Mouse (Mus musculus): ENCODE data around the gene Cnot2. TPM values are rescaled to one million over a fixed set of nuclear protein-coding genes. Genes with fewer than 3 reads are reported as not detected.
A peak's percentile ranks its signal among the peaks of the same experiment; 100 is the strongest.

The Cnot2 gene
- total and polyA plus RNA-seq, 2 experiments from 2014 or later: 61.9 to 70.3 TPM

GRCm38 (mm10) chr10:116540750-116541149, 40.6 kb downstream of the Cnot2 start:
- H3K36me3 ChIP-seq (ENCODE audit: insufficient read depth, low read length): no peaks in the 10 kb centered on the region
- no peaks in the 10 kb centered on the region for H3K9me3 ChIP-seq (ENCODE audit: low read length)
- peak; percentile 12 for DNase-seq (ENCODE audit: low spot score)
- no peak overlapping the region for H3K27ac ChIP-seq
- TF ChIP-seq CTCF (IDR thresholded peaks at IDR 0.05; ENCODE audit: low read depth): no peak
- H3K27me3 ChIP-seq (ENCODE audit: insufficient read depth, low read length): no peaks in the 10 kb centered on the region
- no peak overlapping the region for H3K4me3 ChIP-seq (ENCODE audit: low read length)
- WGBS: 65% methylated on average over 5 of the region's 5 CpGs
- ATAC-seq: no peak
- H3K9ac ChIP-seq (replicated peaks; ENCODE audit: low read length): no peak overlapping the region
- no peaks in the 10 kb centered on the region for H3K4me1 ChIP-seq (ENCODE audit: insufficient read depth, low read length)
- no peak overlapping the region for H3K4me2 ChIP-seq (ENCODE audit: low read depth, low read length)

GRCm38 (mm10) chr10:116537495-116537894, 43.8 kb downstream of the Cnot2 start:
- ATAC-seq: no peak
- H3K9ac ChIP-seq (replicated peaks; ENCODE audit: low read length): no peak overlapping the region
- H3K27me3 ChIP-seq (ENCODE audit: insufficient read depth, low read length): no peaks in the 10 kb centered on the region
- H3K36me3 ChIP-seq (ENCODE audit: insufficient read depth, low read length): no peaks in the 10 kb centered on the region
- no peak overlapping the region for H3K27ac ChIP-seq
- no peak for TF ChIP-seq CTCF (IDR thresholded peaks at IDR 0.05; ENCODE audit: low read depth)
- no peak overlapping the region for H3K4me3 ChIP-seq (ENCODE audit: low read length)
- no peaks in the 10 kb centered on the region for H3K9me3 ChIP-seq (ENCODE audit: low read length)
- 88% methylated on average over 3 of the region's 3 CpGs for WGBS
- H3K4me2 ChIP-seq (ENCODE audit: low read depth, low read length): no peak overlapping the region
- DNase-seq (ENCODE audit: low spot score): no peak
- H3K4me1 ChIP-seq (ENCODE audit: insufficient read depth, low read length): 0 out of 2 replicates have a peak, but pooled peaks cover 4% of the 10 kb centered on the region

GRCm38 (mm10) chr10:116534278-116534677, 47.0 kb downstream of the Cnot2 start:
- DNase-seq (ENCODE audit: low spot score): peak; percentile 27
- no peaks in the 10 kb centered on the region for H3K9me3 ChIP-seq (ENCODE audit: low read length)
- H3K4me1 ChIP-seq (ENCODE audit: insufficient read depth, low read length): 0 out of 2 replicates have a peak, but pooled peaks cover 4% of the 10 kb centered on the region
- no peak overlapping the region for H3K4me2 ChIP-seq (ENCODE audit: low read depth, low read length)
- no peak overlapping the region for H3K27ac ChIP-seq
- no peak overlapping the region for H3K9ac ChIP-seq (replicated peaks; ENCODE audit: low read length)
- H3K27me3 ChIP-seq (ENCODE audit: insufficient read depth, low read length): no peaks in the 10 kb centered on the region
- WGBS: 13% methylated on average over 3 of the region's 3 CpGs
- no peak overlapping the region for H3K4me3 ChIP-seq (ENCODE audit: low read length)
- no peak for TF ChIP-seq CTCF (IDR thresholded peaks at IDR 0.05; ENCODE audit: low read depth)
- ATAC-seq: no peak
- H3K36me3 ChIP-seq (ENCODE audit: insufficient read depth, low read length): no peaks in the 10 kb centered on the region

- no peaks in the 10 kb centered on the region for H3K27me3 ChIP-seq (ENCODE audit: insufficient read depth, low read length)
- WGBS: 84% methylated on average over 3 of the region's 3 CpGs
- no peak for TF ChIP-seq CTCF (IDR thresholded peaks at IDR 0.05; ENCODE audit: low read depth)
- H3K4me2 ChIP-seq (ENCODE audit: low read depth, low read length): no peak overlapping the region
- no peaks in the 10 kb centered on the region for H3K9me3 ChIP-seq (ENCODE audit: low read length)
- no peak overlapping the region for H3K4me3 ChIP-seq (ENCODE audit: low read length)
- no peak overlapping the region for H3K27ac ChIP-seq
- 0 out of 2 replicates have a peak, but pooled peaks cover 4% of the 10 kb centered on the region for H3K4me1 ChIP-seq (ENCODE audit: insufficient read depth, low read length)
- no peak for DNase-seq (ENCODE audit: low spot score)
- ATAC-seq: no peak
- H3K9ac ChIP-seq (replicated peaks; ENCODE audit: low read length): no peak overlapping the region
- H3K36me3 ChIP-seq (ENCODE audit: insufficient read depth, low read length): no peaks in the 10 kb centered on the region
Measured at GRCm38 (mm10) chr10:116532561-116532960, 48.8 kb downstream of the Cnot2 start.

GRCm38 (mm10) chr10:116531063-116531462, 50.2 kb downstream of the Cnot2 start:
- 88% methylated on average over 3 of the region's 3 CpGs for WGBS
- ATAC-seq: no peak
- no peak overlapping the region for H3K4me2 ChIP-seq (ENCODE audit: low read depth, low read length)
- H3K27ac ChIP-seq: no peak overlapping the region
- H3K4me1 ChIP-seq (ENCODE audit: insufficient read depth, low read length): 0 out of 2 replicates have a peak, but pooled peaks cover 4% of the 10 kb centered on the region
- no peaks in the 10 kb centered on the region for H3K36me3 ChIP-seq (ENCODE audit: insufficient read depth, low read length)
- no peak overlapping the region for H3K9ac ChIP-seq (replicated peaks; ENCODE audit: low read length)
- no peak overlapping the region for H3K4me3 ChIP-seq (ENCODE audit: low read length)
- no peaks in the 10 kb centered on the region for H3K9me3 ChIP-seq (ENCODE audit: low read length)
- DNase-seq (ENCODE audit: low spot score): no peak
- H3K27me3 ChIP-seq (ENCODE audit: insufficient read depth, low read length): no peaks in the 10 kb centered on the region
- no peak for TF ChIP-seq CTCF (IDR thresholded peaks at IDR 0.05; ENCODE audit: low read depth)

- DNase-seq (ENCODE audit: low spot score) (no peak), ATAC-seq (no peak)
- Histone ChIP-seq H3K27me3 (ENCODE audit: insufficient read depth, low read length) (no peaks in the 10 kb centered on the region), H3K36me3 (ENCODE audit: insufficient read depth, low read length) (no peaks in the 10 kb centered on the region), H3K9ac (replicated peaks; ENCODE audit: low read length) (no peak overlapping the region), H3K4me1 (ENCODE audit: insufficient read depth, low read length) (no peaks in the 10 kb centered on the region), H3K27ac (no peak overlapping the region), H3K9me3 (ENCODE audit: low read length) (no peaks in the 10 kb centered on the region), H3K4me2 (ENCODE audit: low read depth, low read length) (no peak overlapping the region), H3K4me3 (ENCODE audit: low read length) (no peak overlapping the region)
- TF ChIP-seq CTCF (IDR thresholded peaks at IDR 0.05; ENCODE audit: low read depth): no peak
- WGBS: 93% methylated on average over 1 of the region's 1 CpGs
Measured at GRCm38 (mm10) chr10:116519588-116519987, 61.7 kb downstream of the Cnot2 start.

- no peaks in the 10 kb centered on the region for H3K27me3 ChIP-seq (ENCODE audit: insufficient read depth, low read length)
- H3K36me3 ChIP-seq (ENCODE audit: insufficient read depth, low read length): no peaks in the 10 kb centered on the region
- H3K9me3 ChIP-seq (ENCODE audit: low read length): no peaks in the 10 kb centered on the region
- no peak overlapping the region for H3K4me2 ChIP-seq (ENCODE audit: low read depth, low read length)
- H3K9ac ChIP-seq (replicated peaks; ENCODE audit: low read length): no peak overlapping the region
- H3K27ac ChIP-seq: no peak overlapping the region
- no peaks in the 10 kb centered on the region for H3K4me1 ChIP-seq (ENCODE audit: insufficient read depth, low read length)
- ATAC-seq (no peak), DNase-seq (ENCODE audit: low spot score) (no peak)
- no peak for TF ChIP-seq CTCF (IDR thresholded peaks at IDR 0.05; ENCODE audit: low read depth)
- H3K4me3 ChIP-seq (ENCODE audit: low read length): no peak overlapping the region
- 91% methylated on average over 6 of the region's 6 CpGs for WGBS
Measured at GRCm38 (mm10) chr10:116515590-116515989, 65.7 kb downstream of the Cnot2 start.
